In the genomic region with DNA sequence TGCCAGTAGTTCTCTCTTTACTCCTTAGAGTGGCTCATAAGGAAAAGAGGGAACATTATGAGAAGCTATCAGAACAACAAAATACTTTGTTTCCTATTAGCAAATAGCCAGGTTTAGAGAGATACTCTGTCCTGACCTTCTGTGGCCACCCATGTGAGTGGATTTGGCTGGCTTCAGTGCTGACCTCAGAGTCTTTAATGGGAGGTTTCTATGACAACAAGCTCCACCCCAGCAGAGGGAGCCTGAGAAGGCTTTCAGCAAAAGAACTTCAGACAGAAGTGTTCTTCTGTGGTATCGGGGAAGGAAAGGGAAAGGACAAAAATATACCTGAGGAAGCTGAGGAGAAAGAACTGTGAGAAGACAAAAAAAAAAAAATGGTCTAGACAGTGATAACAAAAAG, we compare ENCODE assay signal across 8 mouse cellular contexts.
DNase-seq lines count a peak whose midpoint lies in the region; ATAC-seq lines count a peak whose summit lies in the region.

No protein-coding gene starts in this region.

- H3K9me3 ChIP-seq in midbrain, embryonic 10.5 days (replicated peaks) = no peaks in the 10 kb centered on the region
- H3K9me3 ChIP-seq in midbrain, embryonic 13.5 days = no peaks in the 10 kb centered on the region

- no peak overlapping the region for H3K4me2 ChIP-seq in midbrain, embryonic 13.5 days (replicated peaks)

- H3K4me3 ChIP-seq in midbrain, embryonic 10.5 days = no peak overlapping the region
- H3K4me3 ChIP-seq in midbrain, embryonic 13.5 days (replicated peaks) = no peak overlapping the region

- ATAC-seq in midbrain, embryonic 13.5 days = no peak
- no peak for ATAC-seq in activated CD4-positive, CD25-positive, alpha-beta regulatory T cell, adult 4 months

- H3K36me3 ChIP-seq in midbrain, embryonic 10.5 days = no peaks in the 10 kb centered on the region
- no peaks in the 10 kb centered on the region for H3K36me3 ChIP-seq in midbrain, embryonic 13.5 days

- DNase-seq in midbrain, embryonic 10.5 days (ENCODE audit: low spot score) = peak; percentile 40
- peak; percentile 69 for DNase-seq in embryo, embryonic 11 days
- DNase-seq in heart, postnatal 4 days = peak; percentile 49
- DNase-seq in mesoderm, embryonic 11.5 days (ENCODE audit: low read depth, low spot score) = peak; percentile 24
- DNase-seq in adipocyte (ENCODE audit: low spot score) = no peak
- DNase-seq in layer of hippocampus, postnatal 14 days (ENCODE audit: low spot score in 2 of 2) = no peak

- peak overlapping the region; percentile 79 for H3K27ac ChIP-seq in midbrain, embryonic 10.5 days (replicated peaks)
- H3K27ac ChIP-seq in midbrain, embryonic 13.5 days = no peak overlapping the region

- 38% methylated on average over 1 of the region's 1 CpGs for WGBS in midbrain, embryonic 10.5 days
- 24% methylated on average over 1 of the region's 1 CpGs for WGBS in midbrain, embryonic 13.5 days

- H3K4me1 ChIP-seq in midbrain, embryonic 10.5 days = peaks cover 23% of the 10 kb centered on the region
- 0 out of 2 replicates have a peak, but pooled peaks cover 3% of the 10 kb centered on the region for H3K4me1 ChIP-seq in midbrain, embryonic 13.5 days (replicated peaks)

- no peak overlapping the region for H3K9ac ChIP-seq in midbrain, embryonic 13.5 days (replicated peaks)

- peaks cover 88% of the 10 kb centered on the region for H3K27me3 ChIP-seq in midbrain, embryonic 10.5 days (ENCODE audit: low read depth, poor library complexity, severe bottlenecking)
- peaks cover 11% of the 10 kb centered on the region; the same call in 1 of the 2 replicates for H3K27me3 ChIP-seq in midbrain, embryonic 13.5 days

Comparison
In these comparisons a context has a peak if more than half of its experiments do, and no peak if none do; other contexts are left out.
1. DNase-seq: peak in midbrain, embryonic 10.5 days (single experiment), embryo, embryonic 11 days (single experiment), heart, postnatal 4 days (single experiment) and mesoderm, embryonic 11.5 days (single experiment); none in adipocyte (single experiment) and layer of hippocampus, postnatal 14 days (0 of 2).